Mouse (Mus musculus) liver, adult 2 months (tissue): ENCODE measurements around the gene Ppp6r2. TPM values are rescaled to one million over a fixed set of nuclear protein-coding genes. Genes with fewer than 3 reads are reported as not detected.

Experiments
- DNase-seq: peaks from one replicate; pipeline ENCODE4 v3.0.0-alpha.2; 2011; ENCODE audit warnings: low read depth, low spot score; ENCODE audit errors: extremely low read depth
- H3K27ac ChIP-seq: fragments of 200-500 bp; replicated peaks from 2 replicates; pipeline ENCODE4 v1.5.1; 2012; ENCODE audit warnings: low read depth, mild to moderate bottlenecking, control low read depth, inconsistent platforms, low read length; ENCODE audit not compliant: insufficient read depth
- H3K27me3 ChIP-seq: fragments of 200-500 bp; 2 replicates; pipeline ENCODE4 v1.6.1; 2012; ENCODE audit warnings: mild to moderate bottlenecking, moderate library complexity, low read length, inconsistent platforms; ENCODE audit not compliant: control insufficient read depth, insufficient read depth
- H3K36me3 ChIP-seq: fragments of 200-500 bp; 2 replicates; pipeline ENCODE4 v1.6.1; 2012; ENCODE audit warnings: low read length, inconsistent platforms; ENCODE audit not compliant: control insufficient read depth, insufficient read depth
- H3K4me1 ChIP-seq: fragments of 200-500 bp; 2 replicates; pipeline ENCODE4 v1.6.1; 2011; ENCODE audit warnings: low read length; ENCODE audit not compliant: control insufficient read depth, insufficient read depth
- H3K4me3 ChIP-seq: fragments of 200-500 bp; 2 replicates; pipeline ENCODE4 v1.5.1; 2011; ENCODE audit warnings: low read depth, mild to moderate bottlenecking, control low read depth, low read length, moderate library complexity; ENCODE audit not compliant: insufficient read depth
- H3K79me2 ChIP-seq: fragments of 200-500 bp; 2 replicates; pipeline ENCODE4 v1.6.1; 2012; ENCODE audit warnings: inconsistent platforms, mild to moderate bottlenecking, low read length, moderate library complexity; ENCODE audit not compliant: control insufficient read depth, insufficient read depth
- H3K9ac ChIP-seq: fragments of 200-500 bp; 2 replicates; pipeline ENCODE4 v1.6.1; 2012; ENCODE audit warnings: low read depth, mild to moderate bottlenecking, control low read depth, inconsistent platforms, low read length
- CTCF ChIP-seq: fragments of 200-500 bp; IDR thresholded peaks from 2 replicates; pipeline ENCODE4 v1.5.1; 2011; ENCODE audit warnings: low read depth, low read length, control low read depth
- POLR2A ChIP-seq: fragments of 200-500 bp; IDR thresholded peaks from 2 replicates; pipeline ENCODE4 v1.6.1; 2011; ENCODE audit warnings: low read length, control low read depth; ENCODE audit not compliant: insufficient read depth; ENCODE audit errors: extremely low read depth
- WGBS: fragments of 180-500 bp; shearing (Covaris S2); methylation state at CpG from one replicate; pipeline ENCODE4 v1.1.7; 2018; 5-methylcytosine and 5-hydroxymethylcytosine counted together
- polyA plus RNA-seq: library from polyadenylated mRNA; depleted of rRNA; stranded (reverse); fragments of >200 nt; gene quantifications from 2 replicates; pipeline ENCODE4 v1.2.3, GENCODE M21; 2012
- total RNA-seq: library from RNA; depleted of rRNA; stranded (reverse); fragments of >200 nt; gene quantifications from 2 replicates; pipeline ENCODE4 v1.2.3, GENCODE M21; 2014

Gene Ppp6r2
- total and polyA plus RNA-seq, 2 experiments: 43.9 to 115 TPM

- TF ChIP-seq POLR2A: no peak
- TF ChIP-seq CTCF: no peak
Observed at GRCm38 (mm10) chr15:89172276-89172935, 38.9 kb upstream of the Ppp6r2 start.

GRCm38 (mm10) chr15:89173024-89173905 is 38.1 kb upstream of the Ppp6r2 start:
- Histone ChIP-seq H3K27me3 (no peaks in the 10 kb centered on the region), H3K79me2 (peaks cover 61% of the 10 kb centered on the region), H3K36me3 (no peaks in the 10 kb centered on the region), H3K27ac (peak overlapping the region; percentile 93), H3K4me1 (peaks cover 65% of the 10 kb centered on the region), H3K4me3 (peak overlapping the region; percentile 76), H3K9ac (peak overlapping the region; percentile 87)
- DNase-seq: peak; percentile 71
- WGBS: under 1% methylated on average over 64 of the region's 65 CpGs
- TF ChIP-seq POLR2A (0 out of 2 replicates have a peak, but pooled peaks have one; percentile 17), CTCF (no peak)

More at GRCm38 (mm10) chr15:89172276-89172935, 38.9 kb upstream of the Ppp6r2 start:
- Histone ChIP-seq H3K36me3 (peaks cover 4% of the 10 kb centered on the region; the same call in 1 of the 2 replicates), H3K4me1 (peaks cover 58% of the 10 kb centered on the region), H3K4me3 (peak overlapping the region; percentile 76), H3K9ac (peak overlapping the region; percentile 87), H3K27ac (peak overlapping the region; percentile 93), H3K27me3 (no peaks in the 10 kb centered on the region), H3K79me2 (peaks cover 63% of the 10 kb centered on the region)
- DNase-seq: no peak
- 39% methylated on average over 17 of the region's 17 CpGs for WGBS

DNA sequence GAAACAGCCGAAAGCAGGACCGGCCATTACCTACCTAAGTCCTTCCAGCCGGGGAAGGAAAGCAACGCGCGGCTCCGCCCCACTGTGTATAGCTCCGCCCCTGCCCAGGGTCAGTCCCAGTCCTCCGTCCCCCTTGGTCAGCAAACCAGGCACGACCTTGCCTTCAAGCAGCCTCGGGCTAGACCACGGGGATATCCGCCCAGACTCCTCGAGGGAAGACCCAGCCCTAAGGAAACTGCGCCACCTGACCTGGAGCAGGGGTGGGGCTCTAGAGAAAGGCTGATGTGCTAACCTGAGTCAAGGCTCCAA is 37.5 kb upstream of the Ppp6r2 start:
- peak; percentile 84 for DNase-seq
- H3K79me2 ChIP-seq: peaks cover 60% of the 10 kb centered on the region
- H3K36me3 ChIP-seq: no peaks in the 10 kb centered on the region
- peaks cover 68% of the 10 kb centered on the region for H3K4me1 ChIP-seq
- H3K27ac ChIP-seq: peak overlapping the region; percentile 93
- H3K4me3 ChIP-seq: peak overlapping the region; percentile 76
- H3K27me3 ChIP-seq: no peaks in the 10 kb centered on the region
- 1% methylated on average over 15 of the region's 15 CpGs for WGBS
- TF ChIP-seq POLR2A: peak; percentile 55; the same call in 1 of the 2 replicates
- no peak for TF ChIP-seq CTCF
- peak overlapping the region; percentile 87 for H3K9ac ChIP-seq

DNA sequence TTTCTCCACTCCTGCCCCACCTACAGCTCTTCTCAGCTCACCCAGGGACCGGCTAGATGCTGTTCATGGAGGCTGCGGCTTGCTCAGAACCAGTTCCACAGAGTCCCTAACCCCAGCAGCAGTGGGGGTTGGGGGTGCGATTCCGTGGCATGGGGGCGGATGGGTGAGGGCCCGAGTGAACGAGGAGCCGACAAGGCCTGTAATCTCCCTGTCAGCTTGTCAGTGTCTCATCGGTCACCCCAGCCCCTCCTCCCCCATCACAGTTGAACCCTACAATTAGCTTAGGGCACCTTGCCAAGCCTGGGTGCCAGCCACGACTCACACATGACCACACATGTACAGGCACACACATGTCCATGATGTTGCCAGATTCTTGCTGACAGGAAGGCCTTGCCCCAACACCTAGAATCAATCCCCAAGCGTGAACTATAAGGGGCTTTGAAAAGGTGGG is 36.4 kb upstream of the Ppp6r2 start:
- no peak overlapping the region for H3K4me3 ChIP-seq
- WGBS: 47% methylated on average over 11 of the region's 11 CpGs
- TF ChIP-seq CTCF (no peak), POLR2A (no peak)
- H3K79me2 ChIP-seq: peaks cover 54% of the 10 kb centered on the region
- H3K9ac ChIP-seq: no peak overlapping the region
- H3K27me3 ChIP-seq: no peaks in the 10 kb centered on the region
- DNase-seq: peak; percentile 22
- no peaks in the 10 kb centered on the region for H3K36me3 ChIP-seq
- H3K27ac ChIP-seq: peak overlapping the region; percentile 93
- peaks cover 60% of the 10 kb centered on the region for H3K4me1 ChIP-seq

GRCm38 (mm10) chr15:89175411-89176155 is 35.8 kb upstream of the Ppp6r2 start:
- 0 out of 2 replicates have a peak overlapping the region, but pooled peaks have one; percentile 4 for H3K9ac ChIP-seq
- 71% methylated on average over 13 of the region's 13 CpGs for WGBS
- H3K27me3 ChIP-seq: no peaks in the 10 kb centered on the region
- H3K36me3 ChIP-seq: no peaks in the 10 kb centered on the region
- peak overlapping the region; percentile 99 for H3K27ac ChIP-seq
- peaks cover 60% of the 10 kb centered on the region for H3K79me2 ChIP-seq
- H3K4me1 ChIP-seq: peaks cover 56% of the 10 kb centered on the region
- DNase-seq: no peak
- TF ChIP-seq POLR2A: no peak
- TF ChIP-seq CTCF: no peak
- no peak overlapping the region for H3K4me3 ChIP-seq
